Mouse (Mus musculus) small intestine, adult 2 months (tissue): ENCODE data around the gene Galk2.

Experiments used
- CTCF ChIP-seq: fragments of 200-500 bp; IDR thresholded peaks from 2 replicates; pipeline ENCODE4 v1.5.1; 2012; ENCODE audit warnings: low read depth, mild to moderate bottlenecking, control low read depth, inconsistent platforms, low read length, moderate library complexity, mixed read lengths; ENCODE audit not compliant: insufficient replicate concordance, insufficient read length; ENCODE audit errors: extremely low read depth
- POLR2A ChIP-seq: fragments of 200-500 bp; IDR thresholded peaks from 2 replicates; pipeline ENCODE4 v1.6.1; 2012; ENCODE audit warnings: low read depth, mild to moderate bottlenecking, control low read depth, inconsistent platforms, low read length, moderate library complexity

DNA sequence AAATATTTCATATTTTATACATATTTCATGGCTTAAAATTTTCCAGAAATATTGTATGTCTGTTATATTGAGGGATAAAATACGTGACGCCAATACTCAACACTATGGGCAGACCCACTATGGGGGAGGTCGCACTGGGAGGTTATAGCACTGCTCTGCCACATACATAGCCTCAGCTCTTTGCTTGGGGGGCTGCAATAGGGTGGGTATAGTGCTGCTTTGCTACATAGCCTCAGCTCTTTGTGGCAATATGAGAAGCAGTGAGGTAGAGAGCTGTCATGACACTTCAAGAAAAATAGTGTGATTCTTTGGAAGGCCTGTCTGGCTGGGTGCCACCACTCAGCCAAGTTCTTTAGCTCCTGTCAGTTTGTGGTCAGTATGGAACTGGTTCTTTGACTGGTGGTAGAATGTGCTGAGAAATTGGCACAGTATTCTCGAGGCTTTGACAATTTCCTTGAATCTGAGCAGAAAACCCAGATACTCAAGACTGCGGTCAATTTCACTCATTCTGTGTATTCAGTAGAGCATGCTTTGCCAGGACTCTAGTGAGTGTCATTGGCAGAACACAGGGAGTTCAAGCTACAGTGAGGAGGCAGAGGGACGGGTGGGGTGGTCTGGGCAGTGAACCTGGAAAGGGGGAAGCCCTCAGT is 80.2 kb downstream of the Galk2 start:
- TF ChIP-seq CTCF (no peak), POLR2A (no peak)
